27 mouse cellular contexts compared by ENCODE assay signal in the genomic region with DNA sequence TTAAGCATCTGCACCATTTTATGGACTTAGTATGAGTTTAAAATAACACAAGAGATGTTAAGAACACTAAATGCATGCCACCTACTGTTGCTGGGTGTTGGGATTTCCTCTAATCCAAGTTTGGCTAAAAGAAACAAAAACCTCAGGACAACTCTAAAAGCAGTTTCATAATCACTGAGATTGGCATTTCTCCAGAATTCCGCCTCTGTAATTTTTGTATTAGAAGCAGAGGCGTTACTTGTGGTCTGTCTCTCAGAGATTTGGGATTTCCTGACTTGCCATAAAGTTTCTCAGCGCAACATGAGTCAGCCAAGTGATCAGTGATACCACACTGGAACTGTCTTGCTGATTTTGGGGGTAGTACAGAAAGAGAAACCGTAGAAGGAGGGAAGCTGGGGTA.
DNase-seq lines count a peak whose midpoint lies in the region; ATAC-seq lines count a peak whose summit lies in the region.
"Had no signal": no experiment of that assay in that cellular context is flagged by ENCODE, and none has a peak within 500 bp of the region (broad histone marks: within the 10 kb centered on the region; RNA-seq: fewer than 3 reads in every experiment).

No protein-coding gene starts in this region.

- 77% methylated on average over 4 of the region's 4 CpGs for WGBS in kidney, embryonic 14.5 days

- no peaks in the 10 kb centered on the region for H3K9me3 ChIP-seq in kidney, embryonic 14.5 days (ENCODE audit: control insufficient read depth, low read length)
- H3K9me3 ChIP-seq: forebrain, embryonic 12.5 days; heart, embryonic 13.5 days; neural tube, embryonic 12.5 days had no signal

- H3K36me3 ChIP-seq in kidney, embryonic 14.5 days (ENCODE audit: control insufficient read depth, insufficient read depth, low read length) = no peaks in the 10 kb centered on the region
- H3K36me3 ChIP-seq: forebrain, embryonic 12.5 days; heart, embryonic 13.5 days; neural tube, embryonic 12.5 days had no signal

- H3K27ac ChIP-seq in kidney, embryonic 14.5 days (ENCODE audit: low read depth, low read length) = no peak overlapping the region
- H3K27ac ChIP-seq: forebrain, embryonic 12.5 days; heart, adult 2 months; heart, embryonic 13.5 days; neural tube, embryonic 12.5 days had no signal

- DNase-seq in kidney, adult 9 months = peak; percentile 6
- DNase-seq in 3T3-L1 (ENCODE audit: low read depth, low spot score) = peak; percentile 85
- DNase-seq in Muller cell, postnatal 12 days (ENCODE audit: inconsistent ontology term) = peak; percentile 10
- DNase-seq in fat pad, adult 2 months (ENCODE audit: extremely low read depth, low read depth, low spot score) = peak; percentile 16
- DNase-seq in layer of hippocampus, adult 11-12 months (ENCODE audit: low spot score) = no peak
- DNase-seq in embryo, embryonic 10.5 days (ENCODE audit: low spot score) = no peak
- no peak for DNase-seq in adrenal gland, postnatal 14 days
- DNase-seq: adrenal gland, adult 8-10 months; cerebellum, adult 2 months; cerebellum, postnatal 25 days; embryo, embryonic 11 days; heart, adult 2 months; heart, postnatal 14 days; kidney, postnatal 10 days; liver, postnatal 0 days; midbrain, embryonic 14.5 days; retina, postnatal 1 day; right cerebral cortex, postnatal 4 days; thymus, adult 18-20 months had no signal

- H3K4me2 ChIP-seq in kidney, embryonic 14.5 days (replicated peaks; ENCODE audit: low read depth, low read length) = no peak overlapping the region
- H3K4me2 ChIP-seq: forebrain, embryonic 12.5 days; heart, embryonic 13.5 days; liver, embryonic 11.5 days; neural tube, embryonic 12.5 days had no signal

- H3K27me3 ChIP-seq in kidney, embryonic 14.5 days (ENCODE audit: control insufficient read depth, insufficient read depth, low read length) = no peaks in the 10 kb centered on the region
- H3K27me3 ChIP-seq: forebrain, embryonic 12.5 days; heart, embryonic 13.5 days; megakaryocyte, embryonic 14.5 days; neural tube, embryonic 12.5 days had no signal

- H3K4me1 ChIP-seq in kidney, embryonic 14.5 days (ENCODE audit: control insufficient read depth, insufficient read depth, low read length) = no peaks in the 10 kb centered on the region
- H3K4me1 ChIP-seq: forebrain, embryonic 12.5 days; heart, embryonic 13.5 days; megakaryocyte, embryonic 14.5 days; neural tube, embryonic 12.5 days had no signal

- ATAC-seq in kidney, embryonic 14.5 days (ENCODE audit: low FRiP score, low TSS enrichment) = no peak
- ATAC-seq: CD4-positive, CD25-positive, alpha-beta regulatory T cell, adult 4 months; intestine, postnatal 0 days; liver, postnatal 0 days had no signal

- H3K4me3 ChIP-seq in kidney, embryonic 14.5 days (ENCODE audit: low read length) = no peak overlapping the region
- H3K4me3 ChIP-seq: forebrain, embryonic 12.5 days; heart, adult 2 months; heart, embryonic 13.5 days; megakaryocyte, embryonic 14.5 days; neural tube, embryonic 12.5 days had no signal

- H3K9ac ChIP-seq in kidney, embryonic 14.5 days (ENCODE audit: low read depth, low read length) = no peak overlapping the region
- H3K9ac ChIP-seq: forebrain, embryonic 12.5 days; heart, embryonic 13.5 days; liver, postnatal 0 days; neural tube, embryonic 12.5 days had no signal

Comparison
In these comparisons a context has a peak if more than half of its experiments do, and no peak if none do; other contexts are left out.
1. DNase-seq: peak in kidney, adult 9 months (single experiment), 3T3-L1 (single experiment), Muller cell, postnatal 12 days (single experiment) and fat pad, adult 2 months (single experiment); none in layer of hippocampus, adult 11-12 months (single experiment), embryo, embryonic 10.5 days (single experiment) and adrenal gland, postnatal 14 days (single experiment).